Mouse (Mus musculus) CD4-positive, CD25-positive, alpha-beta regulatory T cell, adult 2 months (primary cell): Measurements from ENCODE around the gene Sestd1.

Source experiments
- DNase-seq: peaks from one replicate; pipeline ENCODE4 v3.0.0-alpha.2; 2012; ENCODE audit warnings: low read depth, low spot score

Sestd1 gene

GRCm38 (mm10) chr2:77133407-77133806 is 147.0 kb downstream of the Sestd1 start:
- DNase-seq = no peak
